Mouse (Mus musculus) spleen, adult 2 months (tissue): ENCODE measurements around the gene Cntnap2. TPM values are rescaled to one million over a fixed set of nuclear protein-coding genes. Genes with fewer than 3 reads are reported as not detected.
A peak's percentile ranks its signal among the peaks of the same experiment; 100 is the strongest.

Experiments
- DNase-seq, 2 experiments: peaks; one replicate each; pipeline versions ENCODE4 v3.0.0 to v3.0.0-alpha.2; 2012 to 2021; ENCODE audit warnings: low spot score in 2 of 2, low read depth in 1 of 2
- H3K27ac ChIP-seq: fragments of 200-500 bp; 2 replicates; pipeline ENCODE4 v1.5.1; 2012; ENCODE audit warnings: low read length, inconsistent platforms; ENCODE audit not compliant: insufficient read depth
- H3K27me3 ChIP-seq: fragments of 200-500 bp; 2 replicates; pipeline ENCODE4 v1.6.1; 2012; ENCODE audit warnings: mild to moderate bottlenecking, moderate library complexity, low read length, inconsistent platforms; ENCODE audit not compliant: control insufficient read depth, insufficient read depth
- H3K36me3 ChIP-seq: fragments of 200-500 bp; 2 replicates; pipeline ENCODE4 v1.6.1; 2012; ENCODE audit warnings: mild to moderate bottlenecking, low read length, inconsistent platforms; ENCODE audit not compliant: control insufficient read depth, insufficient read depth
- H3K4me1 ChIP-seq: fragments of 200-500 bp; 2 replicates; pipeline ENCODE4 v1.6.1; 2011; ENCODE audit warnings: inconsistent platforms; ENCODE audit not compliant: control insufficient read depth, insufficient read depth, insufficient read length
- H3K4me3 ChIP-seq: fragments of 200-500 bp; 2 replicates; pipeline ENCODE4 v1.5.1; 2011; ENCODE audit warnings: mild to moderate bottlenecking, inconsistent platforms; ENCODE audit not compliant: insufficient read depth, insufficient read length; ENCODE audit errors: extremely low read depth
- CTCF ChIP-seq: fragments of 200-500 bp; IDR thresholded peaks from 2 replicates; pipeline ENCODE4 v1.5.1; 2011; ENCODE audit warnings: mild to moderate bottlenecking, inconsistent platforms; ENCODE audit not compliant: insufficient read depth, insufficient read length, insufficient replicate concordance; ENCODE audit errors: extremely low read depth
- POLR2A ChIP-seq: fragments of 200-500 bp; IDR thresholded peaks from 2 replicates; pipeline ENCODE4 v1.6.1; 2011; ENCODE audit warnings: low read depth, low read length, inconsistent platforms
- WGBS: fragments of 180-500 bp; shearing (Covaris S2); methylation state at CpG from one replicate; pipeline ENCODE4 v1.1.7; 2018; 5-methylcytosine and 5-hydroxymethylcytosine counted together
- polyA plus RNA-seq: library from polyadenylated mRNA; depleted of rRNA; stranded (reverse); fragments of >200 nt; gene quantifications from 2 replicates; pipeline ENCODE4 v1.2.3, GENCODE M21; 2012

The Cntnap2 gene
- polyA plus RNA-seq, 1 experiment = not detected

DNA sequence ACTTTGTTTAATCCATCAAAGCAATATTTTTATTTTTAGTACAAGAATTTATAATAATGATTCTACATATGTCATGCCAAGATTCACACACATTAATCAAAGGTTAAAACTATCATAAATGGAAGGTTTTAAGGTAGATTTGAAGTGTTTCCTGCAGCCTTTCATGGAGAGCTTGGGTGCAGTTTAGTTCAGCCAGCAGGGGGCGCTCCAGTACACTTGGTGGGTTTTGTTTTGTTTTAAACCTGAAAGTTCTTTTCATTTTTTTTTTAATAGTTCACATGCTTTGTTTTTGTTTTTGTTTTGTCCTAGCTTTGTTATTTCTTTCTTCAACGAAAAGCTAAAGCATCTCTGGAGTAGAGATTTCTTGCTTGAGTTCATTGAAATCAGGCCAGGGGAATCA is 264.3 kb downstream of the Cntnap2 start:
- H3K27me3 ChIP-seq = no peaks in the 10 kb centered on the region
- TF ChIP-seq CTCF (peak; percentile 14; the same call in 1 of the 2 replicates), POLR2A (no peak)
- no peak for DNase-seq
- H3K27ac ChIP-seq = no peak overlapping the region
- no peaks in the 10 kb centered on the region for H3K36me3 ChIP-seq
- WGBS = 4% methylated on average over 2 of the region's 2 CpGs
- no peak overlapping the region for H3K4me3 ChIP-seq
- H3K4me1 ChIP-seq = no peaks in the 10 kb centered on the region

DNA sequence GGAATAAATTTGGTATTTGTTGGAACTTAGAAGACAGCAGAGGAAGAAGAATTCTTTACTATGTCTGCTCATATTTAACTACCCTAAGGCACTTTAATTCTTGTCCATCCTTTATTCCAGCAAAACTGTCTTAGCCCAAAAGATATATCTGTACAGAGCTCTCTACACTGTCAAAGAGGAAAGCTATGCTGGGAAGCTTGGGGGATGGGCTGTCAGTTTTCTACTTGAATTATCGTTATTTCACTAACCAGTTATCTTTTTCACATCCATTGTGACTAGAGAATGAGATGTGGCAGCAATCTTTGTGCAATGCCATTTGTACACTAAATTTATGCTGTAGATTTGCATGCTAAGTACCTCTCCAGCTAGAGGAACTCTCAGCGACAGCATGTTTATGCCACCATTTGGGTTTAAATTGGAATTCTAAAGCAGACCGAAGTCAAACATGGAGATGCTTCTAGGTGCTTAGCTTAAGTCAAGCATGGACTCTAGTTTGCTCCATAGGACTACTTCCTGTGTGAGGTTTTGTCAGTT is 268.9 kb downstream of the Cntnap2 start:
- no peak for DNase-seq
- Histone ChIP-seq H3K27me3 (no peaks in the 10 kb centered on the region), H3K27ac (no peak overlapping the region), H3K4me3 (no peak overlapping the region), H3K36me3 (no peaks in the 10 kb centered on the region), H3K4me1 (no peaks in the 10 kb centered on the region)
- TF ChIP-seq CTCF = no peak
- TF ChIP-seq POLR2A = no peak
- 88% methylated on average over 3 of the region's 3 CpGs for WGBS

DNA sequence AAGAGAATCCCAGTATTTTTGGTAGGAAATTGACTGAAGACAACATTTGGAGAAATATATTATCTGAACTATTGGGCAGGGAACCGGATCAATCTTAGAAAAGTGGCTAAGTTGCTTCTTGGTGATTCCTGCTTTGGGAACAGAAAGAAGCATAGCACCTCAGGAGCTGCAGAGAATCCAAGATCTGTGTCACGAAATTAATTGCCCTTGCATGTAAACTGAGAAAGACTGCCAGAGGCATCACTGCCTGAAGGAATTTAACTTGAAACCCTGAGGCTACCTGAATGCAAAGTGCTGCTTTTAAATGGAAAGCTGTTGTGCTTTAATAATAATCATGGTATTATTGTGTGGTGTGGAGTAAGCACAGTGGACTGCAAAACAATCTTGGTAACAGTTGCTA is 286.2 kb downstream of the Cntnap2 start:
- Histone ChIP-seq H3K27ac (no peak overlapping the region), H3K4me1 (no peaks in the 10 kb centered on the region), H3K4me3 (no peak overlapping the region), H3K27me3 (no peaks in the 10 kb centered on the region), H3K36me3 (no peaks in the 10 kb centered on the region)
- TF ChIP-seq POLR2A (no peak), CTCF (no peak)
- WGBS = 73% methylated on average over 2 of the region's 2 CpGs
- DNase-seq = no peak

DNA sequence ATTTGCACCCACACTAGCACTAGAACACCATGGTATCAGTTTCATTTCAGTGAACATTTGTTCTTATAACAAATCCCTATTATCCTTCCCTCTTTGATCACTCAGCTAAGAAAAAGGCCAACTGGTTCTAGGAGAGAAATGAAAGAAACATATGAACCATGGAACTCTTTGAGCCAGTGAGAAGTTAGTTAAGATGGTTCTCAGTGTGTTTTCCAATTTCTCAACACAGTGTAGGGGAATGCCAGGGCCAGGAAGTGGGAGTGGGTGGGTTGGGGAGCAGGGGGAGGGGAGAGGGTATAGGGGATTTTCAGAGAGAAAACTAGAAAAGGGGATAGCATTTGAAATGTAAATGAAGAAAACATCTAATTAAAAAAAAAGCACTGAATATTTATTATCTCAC is 286.8 kb downstream of the Cntnap2 start:
- H3K4me3 ChIP-seq = no peak overlapping the region
- no peaks in the 10 kb centered on the region for H3K27me3 ChIP-seq
- no peak for TF ChIP-seq CTCF
- TF ChIP-seq POLR2A = no peak
- DNase-seq = no peak
- H3K36me3 ChIP-seq = no peaks in the 10 kb centered on the region
- no peaks in the 10 kb centered on the region for H3K4me1 ChIP-seq
- H3K27ac ChIP-seq = no peak overlapping the region

DNA sequence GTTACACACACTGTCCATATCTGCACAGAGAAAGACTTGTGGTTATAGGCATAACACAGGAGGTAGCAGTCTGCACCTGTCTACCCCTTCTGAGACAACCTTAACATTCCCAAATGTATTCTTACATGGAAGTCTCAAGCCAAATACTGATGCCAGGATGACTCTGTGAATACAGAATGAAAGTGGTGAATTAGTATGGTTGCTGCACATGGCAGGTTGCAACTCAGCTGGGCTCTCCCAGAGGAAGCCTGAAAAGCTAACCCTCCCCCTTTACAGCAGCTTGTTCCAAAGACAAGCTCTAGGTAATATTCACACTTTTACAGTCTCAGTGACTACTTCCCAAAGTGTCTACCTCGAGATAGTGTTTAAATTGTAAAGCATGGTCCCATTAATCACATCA is 307.3 kb downstream of the Cntnap2 start:
- WGBS = 19% methylated on average over 1 of the region's 1 CpGs
- no peak for DNase-seq
- H3K4me3 ChIP-seq = no peak overlapping the region
- TF ChIP-seq CTCF (no peak), POLR2A (no peak)
- H3K36me3 ChIP-seq = no peaks in the 10 kb centered on the region
- no peaks in the 10 kb centered on the region for H3K4me1 ChIP-seq
- no peaks in the 10 kb centered on the region for H3K27me3 ChIP-seq
- H3K27ac ChIP-seq = no peak overlapping the region

DNA sequence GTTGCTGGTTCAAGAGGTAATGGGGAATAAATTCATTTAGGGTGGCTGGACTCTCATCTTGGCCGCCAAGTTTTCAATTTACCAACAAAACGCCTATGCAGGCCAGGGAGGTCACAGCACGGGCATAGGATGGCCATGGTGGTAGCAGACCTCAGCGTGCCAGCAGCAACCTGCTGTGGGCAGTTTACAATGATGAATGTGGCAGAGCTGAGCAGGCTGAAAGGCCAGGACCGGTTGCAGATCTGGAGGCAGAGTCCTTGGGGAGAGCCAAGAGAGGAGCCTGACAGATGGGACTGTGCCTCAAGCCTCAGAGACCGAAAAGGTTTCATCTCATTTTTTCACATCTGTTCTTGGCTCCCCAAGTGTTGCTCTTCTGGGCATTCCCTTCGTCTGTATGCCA is 322.0 kb downstream of the Cntnap2 start:
- no peaks in the 10 kb centered on the region for H3K27me3 ChIP-seq
- H3K36me3 ChIP-seq = no peaks in the 10 kb centered on the region
- H3K4me3 ChIP-seq = no peak overlapping the region
- 77% methylated on average over 7 of the region's 7 CpGs for WGBS
- no peaks in the 10 kb centered on the region for H3K4me1 ChIP-seq
- TF ChIP-seq POLR2A (no peak), CTCF (no peak)
- DNase-seq = no peak
- H3K27ac ChIP-seq = no peak overlapping the region

DNA sequence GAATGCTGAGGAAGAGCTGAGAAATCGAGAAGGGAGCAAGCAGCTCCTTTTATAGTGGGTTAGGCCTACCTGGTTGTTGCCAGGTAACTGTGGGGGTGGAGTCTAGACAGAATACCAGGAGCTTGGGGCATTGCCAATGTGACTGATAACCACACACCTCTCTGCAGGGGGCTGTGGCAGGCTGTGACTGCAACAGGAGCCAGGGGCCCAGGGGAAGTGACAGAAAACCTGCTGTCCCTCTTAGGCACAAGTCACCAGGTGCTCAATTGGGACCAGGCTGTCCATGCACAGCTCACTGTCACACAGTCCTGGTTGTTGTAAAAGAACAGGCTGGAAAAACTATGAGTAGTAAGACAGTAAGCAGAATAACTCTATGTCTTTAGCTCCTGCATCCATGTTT is 329.9 kb downstream of the Cntnap2 start:
- no peak for DNase-seq
- WGBS = 29% methylated on average over 1 of the region's 1 CpGs
- Histone ChIP-seq H3K36me3 (no peaks in the 10 kb centered on the region), H3K27me3 (no peaks in the 10 kb centered on the region), H3K4me3 (no peak overlapping the region), H3K27ac (no peak overlapping the region), H3K4me1 (no peaks in the 10 kb centered on the region)
- TF ChIP-seq CTCF (no peak), POLR2A (no peak)
